Mouse (Mus musculus) bone marrow, adult 2 months (tissue): Measurements from ENCODE around the gene Tacc2.

Experiments
- CTCF ChIP-seq: fragments of 200-500 bp; IDR thresholded peaks from 2 replicates; pipeline ENCODE4 v1.5.1; 2011; ENCODE audit warnings: low read length, control low read depth; ENCODE audit not compliant: control insufficient read depth, insufficient read depth
- POLR2A ChIP-seq: fragments of 200-500 bp; IDR thresholded peaks from 2 replicates; pipeline ENCODE4 v1.6.1; 2011; ENCODE audit warnings: low read depth, mild to moderate bottlenecking, control low read depth, low read length, borderline replicate concordance; ENCODE audit not compliant: control insufficient read depth

GRCm38 (mm10) chr7:130743239-130744025, 166.2 kb downstream of the Tacc2 start:
- TF ChIP-seq POLR2A (no peak), CTCF (no peak)
